Mouse (Mus musculus) forebrain, embryonic 11.5 days (tissue): Measurements from ENCODE around the gene Wdhd1. TPM values are rescaled to one million over a fixed set of nuclear protein-coding genes. Genes with fewer than 3 reads are reported as not detected.

ENCODE experiments used
- ATAC-seq: fragments of 200-750 bp; cut with Nextera tagmentation; replicated peaks from 2 replicates; pipeline ENCODE4 v1.8.0; 2017; ENCODE audit warnings: moderate TSS enrichment; ENCODE audit not compliant: low FRiP score
- DNase-seq: peaks from one replicate; pipeline ENCODE4 v3.0.0-alpha.2; 2017; ENCODE audit warnings: low spot score
- H3K27ac ChIP-seq: fragments of 300-500 bp; sonication (generic); 2 replicates; pipeline ENCODE4 v1.5.1; 2014; ENCODE audit warnings: low read depth, low read length
- H3K27me3 ChIP-seq: fragments of 300-500 bp; sonication (generic); 2 replicates; pipeline ENCODE4 v1.6.1; 2014; ENCODE audit warnings: mild to moderate bottlenecking, low read length, mixed read lengths; ENCODE audit not compliant: control insufficient read depth, insufficient read depth
- H3K36me3 ChIP-seq: fragments of 300-500 bp; sonication (generic); 2 replicates; pipeline ENCODE4 v1.6.1; 2014; ENCODE audit warnings: mild to moderate bottlenecking, low read length, moderate library complexity, mixed read lengths; ENCODE audit not compliant: control insufficient read depth, insufficient read depth
- H3K4me1 ChIP-seq: fragments of 300-500 bp; sonication (generic); replicated peaks from 2 replicates; pipeline ENCODE4 v1.6.1; 2014; ENCODE audit warnings: low read length, mixed read lengths; ENCODE audit not compliant: control insufficient read depth, insufficient read depth
- H3K4me2 ChIP-seq: fragments of 300-500 bp; sonication (generic); 2 replicates; pipeline ENCODE4 v1.6.1; 2014; ENCODE audit warnings: low read depth, mild to moderate bottlenecking, low read length, moderate library complexity, mixed read lengths; ENCODE audit not compliant: severe bottlenecking
- H3K4me3 ChIP-seq: fragments of 300-500 bp; sonication (generic); 2 replicates; pipeline ENCODE4 v1.5.1; 2014; ENCODE audit warnings: low read depth, low read length
- H3K9ac ChIP-seq: fragments of 300-500 bp; sonication (generic); 2 replicates; pipeline ENCODE4 v1.6.1; 2014; ENCODE audit warnings: low read length
- H3K9me3 ChIP-seq: fragments of 300-500 bp; sonication (generic); 2 replicates; pipeline ENCODE4 v1.6.1; 2016; ENCODE audit warnings: low read length, mixed read lengths; ENCODE audit not compliant: control insufficient read depth
- WGBS: fragments of 180-500 bp; shearing (Covaris S2); extraction: QIAGEN DNeasy Blood & Tissue Kit; methylation state at CpG from one replicate; pipeline ENCODE4 v1.1.7; 2014; 5-methylcytosine and 5-hydroxymethylcytosine counted together
- polyA plus RNA-seq: library from polyadenylated mRNA; unstranded; fragments of >200 nt; fragmentation: Nextera tagmentation; extraction: Ambion mirVana; gene quantifications from 2 replicates; pipeline ENCODE4 v1.2.1, GENCODE M21; 2014

The Wdhd1 gene
- polyA plus RNA-seq, 1 experiment from 2014 or later = 57.8 TPM

GRCm38 (mm10) chr14:47236491-47236890 lies 40.2 kb downstream of the Wdhd1 start:
- Histone ChIP-seq H3K9me3 (no peaks in the 10 kb centered on the region; the same call in 1 of the 2 replicates), H3K4me2 (no peak overlapping the region), H3K4me3 (no peak overlapping the region), H3K4me1 (no peaks in the 10 kb centered on the region), H3K36me3 (no peaks in the 10 kb centered on the region; the same call in 1 of the 2 replicates), H3K27ac (no peak overlapping the region), H3K9ac (no peak overlapping the region), H3K27me3 (no peaks in the 10 kb centered on the region)
- 95% methylated on average over 7 of the region's 7 CpGs for WGBS
- ATAC-seq = no peak
- DNase-seq = no peak

- H3K9ac ChIP-seq = no peak overlapping the region
- 73% methylated on average over 5 of the region's 5 CpGs for WGBS
- H3K4me3 ChIP-seq = no peak overlapping the region
- no peaks in the 10 kb centered on the region; the same call in 1 of the 2 replicates for H3K9me3 ChIP-seq
- no peak for ATAC-seq
- no peaks in the 10 kb centered on the region for H3K4me1 ChIP-seq
- no peak overlapping the region for H3K4me2 ChIP-seq
- H3K36me3 ChIP-seq = no peaks in the 10 kb centered on the region
- H3K27me3 ChIP-seq = no peaks in the 10 kb centered on the region
- no peak overlapping the region for H3K27ac ChIP-seq
- no peak for DNase-seq
Observed at GRCm38 (mm10) chr14:47234526-47235250, 42.0 kb downstream of the Wdhd1 start.

GRCm38 (mm10) chr14:47234032-47234431 lies 42.6 kb downstream of the Wdhd1 start:
- Histone ChIP-seq H3K9ac (no peak overlapping the region), H3K4me1 (no peaks in the 10 kb centered on the region), H3K4me3 (no peak overlapping the region), H3K27ac (no peak overlapping the region), H3K36me3 (no peaks in the 10 kb centered on the region), H3K4me2 (no peak overlapping the region), H3K9me3 (no peaks in the 10 kb centered on the region; the same call in 1 of the 2 replicates), H3K27me3 (no peaks in the 10 kb centered on the region)
- WGBS = 94% methylated on average over 3 of the region's 3 CpGs
- DNase-seq (no peak), ATAC-seq (no peak)

GRCm38 (mm10) chr14:47233602-47234001 lies 43.1 kb downstream of the Wdhd1 start:
- Histone ChIP-seq H3K36me3 (no peaks in the 10 kb centered on the region), H3K9me3 (no peaks in the 10 kb centered on the region; the same call in 1 of the 2 replicates), H3K9ac (no peak overlapping the region), H3K4me1 (no peaks in the 10 kb centered on the region), H3K4me3 (no peak overlapping the region), H3K27ac (no peak overlapping the region), H3K4me2 (no peak overlapping the region), H3K27me3 (no peaks in the 10 kb centered on the region)
- WGBS = 83% methylated on average over 2 of the region's 2 CpGs
- no peak for DNase-seq
- ATAC-seq = no peak

- WGBS = 86% methylated on average over 11 of the region's 11 CpGs
- Histone ChIP-seq H3K9ac (no peak overlapping the region), H3K36me3 (no peaks in the 10 kb centered on the region), H3K27me3 (no peaks in the 10 kb centered on the region), H3K27ac (no peak overlapping the region), H3K9me3 (no peaks in the 10 kb centered on the region; the same call in 1 of the 2 replicates), H3K4me1 (no peaks in the 10 kb centered on the region), H3K4me3 (no peak overlapping the region), H3K4me2 (no peak overlapping the region)
- ATAC-seq (no peak), DNase-seq (no peak)
Observed at GRCm38 (mm10) chr14:47229796-47230376, 46.8 kb downstream of the Wdhd1 start.

- no peaks in the 10 kb centered on the region for H3K9me3 ChIP-seq
- DNase-seq (no peak), ATAC-seq (no peak)
- WGBS = 92% methylated on average over 8 of the region's 8 CpGs
- H3K4me1 ChIP-seq = no peaks in the 10 kb centered on the region
- no peak overlapping the region for H3K4me2 ChIP-seq
- H3K4me3 ChIP-seq = no peak overlapping the region
- no peak overlapping the region for H3K27ac ChIP-seq
- no peak overlapping the region for H3K9ac ChIP-seq
- no peaks in the 10 kb centered on the region for H3K36me3 ChIP-seq
- no peaks in the 10 kb centered on the region for H3K27me3 ChIP-seq
Observed at GRCm38 (mm10) chr14:47225931-47226330, 50.7 kb downstream of the Wdhd1 start.

GRCm38 (mm10) chr14:47224476-47225325 lies 52.0 kb downstream of the Wdhd1 start:
- H3K4me3 ChIP-seq = no peak overlapping the region
- H3K9ac ChIP-seq = no peak overlapping the region
- no peaks in the 10 kb centered on the region for H3K9me3 ChIP-seq
- DNase-seq = no peak
- no peaks in the 10 kb centered on the region for H3K36me3 ChIP-seq
- no peaks in the 10 kb centered on the region for H3K27me3 ChIP-seq
- H3K4me2 ChIP-seq = no peak overlapping the region
- WGBS = 84% methylated on average over 10 of the region's 10 CpGs
- no peak overlapping the region for H3K27ac ChIP-seq
- no peak for ATAC-seq
- H3K4me1 ChIP-seq = no peaks in the 10 kb centered on the region

- 81% methylated on average over 11 of the region's 11 CpGs for WGBS
- no peak overlapping the region for H3K4me3 ChIP-seq
- H3K27me3 ChIP-seq = no peaks in the 10 kb centered on the region
- H3K4me2 ChIP-seq = no peak overlapping the region
- no peaks in the 10 kb centered on the region for H3K9me3 ChIP-seq
- no peaks in the 10 kb centered on the region for H3K36me3 ChIP-seq
- DNase-seq (no peak), ATAC-seq (no peak)
- H3K4me1 ChIP-seq = no peaks in the 10 kb centered on the region
- H3K27ac ChIP-seq = no peak overlapping the region
- H3K9ac ChIP-seq = no peak overlapping the region
Observed at GRCm38 (mm10) chr14:47222631-47223450, 53.8 kb downstream of the Wdhd1 start.
